ENCODE assay signal across 28 mouse cellular contexts in genomic region chr17:70828569-70828968, GRCm38 (mm10). TPM values are rescaled to one million over a fixed set of nuclear protein-coding genes. Genes with fewer than 3 reads are reported as not detected.
DNase-seq lines count a peak whose midpoint lies in the region; ATAC-seq and TF ChIP-seq lines count a peak whose summit lies in the region.
"Had no signal": no experiment of that assay in that cellular context is flagged by ENCODE, and none has a peak within 500 bp of the region (broad histone marks: within the 10 kb centered on the region; RNA-seq: fewer than 3 reads in every experiment).

No protein-coding gene starts in this region.

- no peaks in the 10 kb centered on the region for H3K36me3 ChIP-seq in heart, embryonic 10.5 days
- H3K36me3 ChIP-seq in heart, embryonic 12.5 days, result no peaks in the 10 kb centered on the region
- H3K36me3 ChIP-seq in ES-E14 (ENCODE audit: control insufficient read depth, insufficient read depth, low read length, poor library complexity, severe bottlenecking), result peaks cover 4% of the 10 kb centered on the region; the same call in 1 of the 2 replicates
- H3K36me3 ChIP-seq: embryonic facial prominence, embryonic 13.5 days; forebrain, embryonic 12.5 days; forebrain, embryonic 15.5 days; heart, embryonic 13.5 days; hindbrain, embryonic 13.5 days; intestine, embryonic 15.5 days had no signal

- no peak overlapping the region for H3K4me2 ChIP-seq in heart, embryonic 12.5 days
- H3K4me2 ChIP-seq: embryonic facial prominence, embryonic 13.5 days; forebrain, embryonic 12.5 days; forebrain, embryonic 15.5 days; heart, embryonic 13.5 days; hindbrain, embryonic 13.5 days; intestine, embryonic 15.5 days had no signal

- ATAC-seq in heart, embryonic 12.5 days (ENCODE audit: insufficient number of reproducible peaks, low FRiP score), result no peak
- ATAC-seq: forebrain, embryonic 15.5 days; hindbrain, embryonic 16.5 days; intestine, embryonic 15.5 days had no signal

- peaks cover 9% of the 10 kb centered on the region; the same call in 1 of the 2 replicates for H3K27me3 ChIP-seq in heart, embryonic 10.5 days (ENCODE audit: insufficient read depth, poor library complexity, severe bottlenecking)
- H3K27me3 ChIP-seq in heart, embryonic 12.5 days (replicated peaks), result peaks cover 1% of the 10 kb centered on the region; the same call in 1 of the 2 replicates
- H3K27me3 ChIP-seq: CH12.LX; embryonic facial prominence, embryonic 13.5 days; forebrain, embryonic 15.5 days; hindbrain, embryonic 13.5 days; intestine, embryonic 15.5 days had no signal

- no peak overlapping the region for H3K27ac ChIP-seq in heart, embryonic 10.5 days
- H3K27ac ChIP-seq in heart, embryonic 12.5 days (ENCODE audit: poor library complexity, severe bottlenecking), result no peak overlapping the region
- H3K27ac ChIP-seq in ES-E14 (ENCODE audit: insufficient read depth, low read depth, low read length, poor library complexity, severe bottlenecking), result peak overlapping the region; percentile 100
- peak overlapping the region; percentile 93 for H3K27ac ChIP-seq in bone marrow macrophage, adult 2 months (ENCODE audit: insufficient read depth, low read depth, low read length)
- H3K27ac ChIP-seq: embryonic facial prominence, embryonic 10.5 days; embryonic facial prominence, embryonic 13.5 days; forebrain, embryonic 12.5 days; forebrain, embryonic 15.5 days; heart, embryonic 13.5 days; hindbrain, embryonic 13.5 days; intestine, embryonic 15.5 days had no signal

- H3K9me3 ChIP-seq in heart, embryonic 10.5 days, result no peaks in the 10 kb centered on the region
- no peaks in the 10 kb centered on the region for H3K9me3 ChIP-seq in heart, embryonic 12.5 days (replicated peaks)
- no peaks in the 10 kb centered on the region for H3K9me3 ChIP-seq in ES-E14 (ENCODE audit: control insufficient read depth, insufficient read depth, low read depth, low read length)
- H3K9me3 ChIP-seq: embryonic facial prominence, embryonic 10.5 days; forebrain, embryonic 12.5 days; forebrain, embryonic 15.5 days; heart, embryonic 13.5 days; hindbrain, embryonic 13.5 days; intestine, embryonic 15.5 days had no signal

- in situ Hi-C loops in ES-E14 (cut with MboI; ENCODE audit: low sequenced_read_pairs in 2 of 2, unreplicated experiment in 2 of 2), result no loop called here

- H3K9ac ChIP-seq in heart, embryonic 12.5 days, result no peak overlapping the region
- H3K9ac ChIP-seq in ES-E14 (ENCODE audit: insufficient read depth, low read depth, low read length, poor library complexity, severe bottlenecking), result peak overlapping the region; percentile 74
- H3K9ac ChIP-seq: embryonic facial prominence, embryonic 13.5 days; forebrain, embryonic 12.5 days; forebrain, embryonic 15.5 days; heart, embryonic 13.5 days; hindbrain, embryonic 13.5 days; intestine, embryonic 15.5 days had no signal

- DNase-seq in heart, embryonic 10.5 days (ENCODE audit: low spot score), result peak; percentile 48
- DNase-seq in ES-E14 (ENCODE audit: low read depth, low spot score), result peak; percentile 85
- DNase-seq in testis, postnatal 14 days (ENCODE audit: low spot score), result no peak
- no peak for DNase-seq in thymus, adult 18-20 months
- no peak for DNase-seq in gastrocnemius, postnatal 4 days (ENCODE audit: low spot score in 2 of 2)
- DNase-seq: adrenal gland, postnatal 10 days; adrenal gland, postnatal 36 days; B cell, adult 2 months; cerebellum, adult 11 months; cerebellum, adult 2 months; cerebellum, adult 9-11 months; cerebellum, postnatal 25 days; embryo, embryonic 11 days; gastrocnemius, postnatal 25 days; heart, postnatal 14 days; kidney, adult 11 months had no signal

- H3K4me1 ChIP-seq in heart, embryonic 10.5 days, result no peaks in the 10 kb centered on the region
- no peaks in the 10 kb centered on the region for H3K4me1 ChIP-seq in heart, embryonic 12.5 days (replicated peaks)
- H3K4me1 ChIP-seq in ES-E14 (ENCODE audit: control insufficient read depth in 2 of 2, insufficient read depth in 2 of 2, low read length in 2 of 2, poor library complexity in 1 of 2), result peaks cover 9 to 16% of the 10 kb centered on the region in 2 experiments
- H3K4me1 ChIP-seq in bone marrow macrophage, adult 2 months (ENCODE audit: control insufficient read depth, insufficient read depth, low read length), result peaks cover 36% of the 10 kb centered on the region
- H3K4me1 ChIP-seq: embryonic facial prominence, embryonic 10.5 days; embryonic facial prominence, embryonic 13.5 days; forebrain, embryonic 12.5 days; forebrain, embryonic 15.5 days; heart, embryonic 13.5 days; hindbrain, embryonic 13.5 days had no signal

- no peak overlapping the region for H3K4me3 ChIP-seq in heart, embryonic 10.5 days
- H3K4me3 ChIP-seq in heart, embryonic 12.5 days, result no peak overlapping the region
- peak overlapping the region; percentile 8 to 20 for H3K4me3 ChIP-seq in ES-E14 (ENCODE audit: insufficient read depth in 1 of 2, low read depth in 1 of 2, low read length in 2 of 2, poor library complexity in 1 of 2, severe bottlenecking in 1 of 2)
- H3K4me3 ChIP-seq in bone marrow macrophage, adult 2 months (ENCODE audit: insufficient read depth, low read length), result no peak overlapping the region
- H3K4me3 ChIP-seq: embryonic facial prominence, embryonic 10.5 days; embryonic facial prominence, embryonic 13.5 days; erythroblast, embryonic 14.5 days; forebrain, embryonic 12.5 days; forebrain, embryonic 15.5 days; heart, embryonic 13.5 days; hindbrain, embryonic 13.5 days; intestine, embryonic 15.5 days had no signal

- TF ChIP-seq CTCF in bone marrow macrophage, adult 2 months (IDR thresholded peaks at IDR 0.05; ENCODE audit: low read depth, low read length), result no peak

- TF ChIP-seq POLR2A in bone marrow macrophage, adult 2 months (IDR thresholded peaks at IDR 0.05; ENCODE audit: borderline replicate concordance, low read depth, low read length), result no peak

- WGBS in heart, embryonic 10.5 days, result 81% methylated on average over 2 of the region's 2 CpGs
- 83% methylated on average over 2 of the region's 2 CpGs for WGBS in heart, embryonic 12.5 days

TF ChIP-seq in ES-E14, 5 proteins besides CTCF, POLR2A, EP300 and RAD21:
- TF ChIP-seq ZC3H11A (IDR thresholded peaks at IDR 0.05; ENCODE audit: borderline replicate concordance, low read depth, low read length) (no peak), ZNF384 (IDR thresholded peaks at IDR 0.05; ENCODE audit: low read depth, low read length) (no peak), MAFK (IDR thresholded peaks at IDR 0.05; ENCODE audit: insufficient read depth, low read depth, low read length) (no peak), HCFC1 (IDR thresholded peaks at IDR 0.05; ENCODE audit: borderline replicate concordance, insufficient read depth, low read length) (peak; percentile 5; the same call in 1 of the 2 replicates), CHD2 (IDR thresholded peaks at IDR 0.05; ENCODE audit: low read depth, low read length) (0 out of 2 replicates have a peak, but pooled peaks have one; percentile 0)

RNA-seq across cellular contexts. Expression of gene Tgif1, which starts 24.8 kb away (rescaled TPM):
- 31.5 and 58.1 TPM in 2 replicates for polyA plus RNA-seq in heart, embryonic 10.5 days (2016; fragmentation: Nextera tagmentation; extraction: Ambion mirVana)
- polyA plus RNA-seq in heart, embryonic 12.5 days (2016; fragmentation: Nextera tagmentation; extraction: Ambion mirVana), result 35.8 and 38.6 TPM in 2 replicates
- 74.6 and 87.1 TPM in 2 replicates for total RNA-seq in ES-E14 (2012; rRNA removed)
- polyA plus RNA-seq in bone marrow macrophage, adult 2 months (2012; ENCODE audit: insufficient read depth, insufficient read length, missing spikeins), result 86.0 and 97.0 TPM in 2 replicates
- 10 to 100 TPM; 16.3 to 18.6 TPM for total RNA-seq in gastrocnemius, postnatal 4 days (2021)

Comparison
In these comparisons a context has a peak if more than half of its experiments do, and no peak if none do; other contexts are left out.
1. DNase-seq: peak in heart, embryonic 10.5 days (single experiment) and ES-E14 (single experiment); none in testis, postnatal 14 days (single experiment), thymus, adult 18-20 months (0 of 2) and gastrocnemius, postnatal 4 days (0 of 2).
2. H3K27ac ChIP-seq: peak in ES-E14 (single experiment) and bone marrow macrophage, adult 2 months (single experiment); none in heart, embryonic 10.5 days (single experiment) and heart, embryonic 12.5 days (single experiment).
3. H3K4me3 ChIP-seq: peak in ES-E14 (2 of 2); none in heart, embryonic 10.5 days (single experiment), heart, embryonic 12.5 days (single experiment) and bone marrow macrophage, adult 2 months (single experiment).